Mouse (Mus musculus) hindlimb bud, embryonic 11.5 days (tissue): ENCODE results near the gene Them5.

ENCODE experiments used
- DNase-seq: peaks from one replicate; pipeline ENCODE4 v3.0.0-alpha.2; 2012; ENCODE audit warnings: low read depth, low spot score; ENCODE audit errors: extremely low spot score

Them5 gene

GRCm38 (mm10) chr3:94341959-94342422 is at the start of gene Them5:
Them5 (plus strand) TSS chr3:94342099.
- DNase-seq, result no peak

DNA sequence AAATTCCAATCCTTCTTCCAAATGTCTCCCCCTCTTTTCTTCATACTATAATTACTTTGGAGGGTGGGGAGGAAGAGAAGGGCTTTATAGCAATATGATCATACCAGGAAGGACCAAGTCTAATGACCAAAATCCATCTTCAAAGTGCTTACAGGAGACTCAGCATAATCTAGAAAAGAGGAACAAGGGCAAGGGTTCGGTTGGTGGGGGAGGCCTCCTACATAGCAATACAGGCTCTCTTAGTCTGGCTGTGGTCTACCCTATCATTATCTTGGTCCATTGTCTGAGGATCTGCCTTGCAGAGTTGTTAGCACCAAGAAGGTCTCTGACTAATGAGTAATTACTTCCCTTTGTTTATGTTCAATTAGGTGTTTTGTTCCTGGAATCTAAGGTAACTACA is 36.4 kb upstream of the Them5 start:
- DNase-seq, result no peak

- DNase-seq, result no peak
These were observed 34.9 kb upstream of the Them5 start for GRCm38 (mm10) chr3:94306975-94307374.

DNA sequence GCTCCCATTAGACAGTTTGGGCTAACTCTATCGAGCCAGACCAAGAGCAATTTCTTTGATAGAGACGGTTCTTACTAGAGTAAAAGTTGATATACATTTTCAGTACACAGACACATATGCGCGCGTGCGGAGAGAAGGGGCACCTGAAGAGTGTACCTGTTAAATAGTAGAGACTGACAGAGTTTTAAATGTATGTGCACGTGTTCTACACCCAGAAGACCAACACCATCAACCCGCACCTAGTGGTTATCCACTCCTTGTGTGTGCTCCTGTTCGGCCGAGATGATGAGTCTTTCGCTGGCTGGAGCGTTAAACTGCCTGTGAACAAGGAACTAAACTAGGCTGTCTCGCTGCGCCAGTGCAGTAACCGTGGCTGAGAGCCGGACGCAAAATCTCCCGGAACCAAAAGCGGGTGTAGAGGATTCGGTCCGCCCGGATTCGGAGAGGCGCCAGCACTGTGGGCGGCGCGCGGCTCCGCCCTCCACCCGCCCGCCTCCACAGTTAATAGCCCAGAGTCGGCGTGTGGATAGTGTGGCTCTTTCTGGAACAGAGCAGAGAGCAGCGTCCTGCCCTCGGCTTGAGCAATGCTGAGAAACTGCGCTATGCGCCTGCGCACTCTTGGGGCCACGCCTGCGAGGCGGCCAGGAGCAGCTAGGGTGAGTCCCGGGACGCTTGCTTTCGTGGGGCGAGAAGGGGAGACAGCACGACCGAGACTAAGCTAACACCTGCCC is 32.1 kb upstream of the Them5 start, which contains the start of gene Them4:
Them4 (plus strand) TSS at position 457 of the 731 bp plus-strand sequence.
- peak; percentile 81 for DNase-seq

DNA sequence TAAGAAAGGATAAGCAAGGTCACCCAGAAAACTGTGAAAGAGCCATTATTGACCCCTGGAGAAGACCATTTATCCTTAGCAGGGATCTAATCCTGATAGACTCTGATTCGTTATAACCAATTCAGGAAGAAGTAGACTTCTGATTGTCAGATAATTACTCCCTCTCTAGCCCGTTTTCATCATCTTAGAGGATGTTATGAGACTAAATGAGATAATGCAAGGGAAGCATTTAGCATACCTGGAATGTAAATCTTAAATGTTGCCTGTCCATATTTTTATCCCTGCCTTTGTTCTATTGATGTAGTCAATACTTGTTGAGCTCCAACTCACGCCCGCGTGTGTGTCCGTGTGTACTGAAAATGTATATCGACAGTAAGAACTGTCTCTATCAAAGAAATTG is 31.4 kb upstream of the Them5 start:
- no peak for DNase-seq

GRCm38 (mm10) chr3:94310911-94311310 is 31.0 kb upstream of the Them5 start:
- no peak for DNase-seq

DNA sequence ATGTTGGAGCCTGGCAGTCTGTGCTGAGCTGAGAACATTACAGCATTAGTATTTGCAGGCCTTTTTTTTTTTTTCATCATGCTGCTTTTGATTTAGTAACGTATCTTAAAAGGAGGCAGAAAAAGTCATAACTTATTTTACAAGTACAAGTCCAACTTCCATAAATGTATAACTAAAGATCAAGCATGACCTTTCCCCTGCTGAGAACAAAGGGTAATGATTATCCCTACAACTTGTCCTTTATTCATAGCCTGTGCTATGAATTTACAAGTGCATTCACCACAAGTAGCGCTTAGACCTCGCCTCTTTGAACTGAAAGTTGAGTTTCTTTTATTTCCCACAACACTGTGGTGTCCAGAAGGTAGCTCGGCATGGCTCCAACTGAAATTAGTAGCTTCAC is 30.5 kb upstream of the Them5 start:
- no peak for DNase-seq

GRCm38 (mm10) chr3:94328681-94329080 is 13.2 kb upstream of the Them5 start:
- DNase-seq, result no peak

DNA sequence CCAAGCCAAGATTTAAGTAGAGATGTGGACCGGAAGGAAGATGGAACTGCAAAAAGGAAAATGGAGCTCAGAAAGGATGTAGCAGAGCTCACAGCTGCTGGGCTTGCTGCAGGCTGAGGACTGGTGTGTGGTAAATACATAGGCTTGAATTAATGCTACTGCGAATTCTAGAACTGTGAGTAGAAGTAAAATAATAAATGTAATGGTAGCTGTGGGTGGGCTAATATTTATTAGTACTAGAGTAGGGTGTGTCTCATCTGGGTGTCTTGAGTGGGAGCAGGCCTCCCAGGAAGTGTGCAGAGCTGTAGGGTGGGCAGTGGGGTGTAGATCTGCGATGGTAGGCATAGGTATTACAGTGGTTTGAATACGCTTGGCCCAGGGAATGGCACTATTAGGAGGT is 7.5 kb upstream of the Them5 start:
- no peak for DNase-seq

GRCm38 (mm10) chr3:94338522-94338921 is 3.4 kb upstream of the Them5 start:
- no peak for DNase-seq

DNA sequence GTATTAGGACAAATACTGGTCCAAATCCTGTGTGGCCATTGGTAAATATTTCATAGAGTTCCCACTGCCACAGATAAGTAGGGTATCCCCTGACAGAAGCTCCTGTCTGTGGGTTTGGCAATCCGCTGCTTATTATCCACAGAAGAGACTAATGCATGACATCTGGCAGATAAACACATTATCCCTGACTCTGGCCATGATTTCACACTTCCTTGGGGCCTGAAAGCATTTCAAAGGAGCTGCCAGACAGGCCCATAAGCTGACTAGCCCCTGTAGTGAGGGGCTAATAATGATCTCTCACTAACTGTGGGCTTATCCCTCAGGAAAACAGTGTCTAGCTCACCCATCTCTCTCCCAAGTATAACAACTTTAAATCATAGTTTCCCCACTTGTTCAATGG is 653 bp downstream of the Them5 start:
- no peak for DNase-seq

- DNase-seq, result no peak
These were observed 2.3 kb downstream of the Them5 start for GRCm38 (mm10) chr3:94344182-94344581.

- no peak for DNase-seq
These were observed 3.0 kb downstream of the Them5 start for GRCm38 (mm10) chr3:94344897-94345296.

DNA sequence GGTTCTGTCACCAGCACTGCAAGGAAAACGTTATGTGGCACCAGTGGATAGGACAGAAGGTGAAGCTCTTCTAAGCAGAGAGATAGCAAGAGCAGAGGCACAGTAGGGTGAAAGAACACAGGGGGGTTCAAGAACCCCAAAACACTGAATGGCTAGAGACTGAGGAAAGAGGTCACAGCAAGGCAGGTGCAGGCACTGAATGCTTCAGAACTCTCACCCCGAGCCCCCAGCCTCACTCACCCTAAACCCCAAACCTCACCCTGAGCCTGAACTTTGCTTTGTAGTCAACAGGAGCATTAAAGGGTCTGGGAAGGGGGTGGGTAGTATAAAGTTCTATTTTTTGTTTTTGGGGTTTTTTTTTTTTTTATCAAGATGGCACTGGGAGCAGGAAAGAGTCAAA is 6.2 kb downstream of the Them5 start:
- no peak for DNase-seq

DNA sequence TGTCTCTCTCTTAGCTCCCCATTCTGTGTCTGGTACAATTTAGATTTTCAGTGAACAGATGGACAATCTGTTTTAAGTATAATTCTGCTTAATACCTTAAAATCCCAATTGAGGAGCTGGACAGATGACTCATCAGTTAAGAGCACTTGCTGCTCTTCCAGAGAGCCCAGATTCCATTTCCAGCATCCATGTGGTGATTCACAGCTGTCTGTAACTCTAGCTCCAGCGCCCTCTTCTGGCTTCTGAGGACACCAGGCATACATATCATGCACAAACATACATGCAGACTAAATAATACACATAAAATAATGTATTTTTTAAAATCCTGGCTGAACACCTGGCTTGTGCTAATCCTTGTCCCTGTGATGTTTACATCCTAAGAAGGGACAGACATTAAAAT is 18.9 kb downstream of the Them5 start:
- no peak for DNase-seq

GRCm38 (mm10) chr3:94362138-94362537 is 20.2 kb downstream of the Them5 start, which contains the start of gene C2cd4d:
C2cd4d (plus strand) TSS chr3:94362438.
- no peak for DNase-seq

- no peak for DNase-seq
These were observed 21.6 kb downstream of the Them5 start for GRCm38 (mm10) chr3:94363291-94364153.

DNA sequence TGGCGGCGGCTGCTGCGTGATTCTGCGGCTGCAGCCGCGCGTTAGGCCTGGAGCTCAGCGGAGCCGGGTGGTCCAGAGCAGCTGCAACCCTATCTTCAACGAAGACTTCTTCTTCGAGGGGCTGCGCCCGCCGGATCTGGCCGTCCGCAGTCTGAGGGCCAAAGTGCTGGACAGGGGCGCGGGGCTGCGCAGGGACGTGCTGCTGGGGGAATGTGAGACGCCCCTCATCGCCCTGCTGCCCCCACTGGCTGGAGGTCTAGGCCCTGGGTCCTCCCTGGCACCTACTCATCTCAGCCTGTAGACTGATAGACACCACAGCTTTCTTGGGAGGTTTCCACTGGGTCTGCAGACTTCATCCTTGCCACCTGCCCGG is 22.2 kb downstream of the Them5 start:
- no peak for DNase-seq

- peak; percentile 77 for DNase-seq
These were observed 24.9 kb downstream of the Them5 start for GRCm38 (mm10) chr3:94366761-94367160.

- no peak for DNase-seq
These were observed 25.6 kb downstream of the Them5 start for GRCm38 (mm10) chr3:94367511-94367910.

GRCm38 (mm10) chr3:94368631-94369030 is 26.7 kb downstream of the Them5 start:
- DNase-seq, result no peak

DNA sequence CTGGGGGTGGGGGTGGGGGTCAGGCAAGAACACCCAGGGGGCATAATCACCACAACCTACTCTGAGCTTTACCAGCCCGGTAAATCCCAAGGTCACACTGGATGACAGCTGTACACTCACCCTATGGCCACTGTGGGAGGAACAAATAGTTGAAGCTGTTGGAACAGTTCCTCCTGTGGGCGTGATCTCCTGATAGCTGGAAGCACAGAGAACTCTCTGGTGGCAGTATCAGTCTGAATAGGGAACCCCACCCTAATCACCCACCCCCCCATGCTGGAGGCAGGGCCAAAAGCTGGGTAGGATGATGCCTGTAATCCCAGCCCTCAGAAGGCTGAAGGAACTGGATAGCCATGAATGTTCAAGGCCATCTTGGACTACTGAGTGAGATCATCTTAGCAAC is 27.8 kb downstream of the Them5 start:
- no peak for DNase-seq
